Mouse (Mus musculus) induced T-regulatory cell, adult 2 months (primary cell): Measurements from ENCODE around the gene Lrig1.

Experiments used
- DNase-seq: peaks from one replicate; pipeline ENCODE4 v3.0.0-alpha.2; 2012; ENCODE audit warnings: low read depth

Lrig1 gene

DNA sequence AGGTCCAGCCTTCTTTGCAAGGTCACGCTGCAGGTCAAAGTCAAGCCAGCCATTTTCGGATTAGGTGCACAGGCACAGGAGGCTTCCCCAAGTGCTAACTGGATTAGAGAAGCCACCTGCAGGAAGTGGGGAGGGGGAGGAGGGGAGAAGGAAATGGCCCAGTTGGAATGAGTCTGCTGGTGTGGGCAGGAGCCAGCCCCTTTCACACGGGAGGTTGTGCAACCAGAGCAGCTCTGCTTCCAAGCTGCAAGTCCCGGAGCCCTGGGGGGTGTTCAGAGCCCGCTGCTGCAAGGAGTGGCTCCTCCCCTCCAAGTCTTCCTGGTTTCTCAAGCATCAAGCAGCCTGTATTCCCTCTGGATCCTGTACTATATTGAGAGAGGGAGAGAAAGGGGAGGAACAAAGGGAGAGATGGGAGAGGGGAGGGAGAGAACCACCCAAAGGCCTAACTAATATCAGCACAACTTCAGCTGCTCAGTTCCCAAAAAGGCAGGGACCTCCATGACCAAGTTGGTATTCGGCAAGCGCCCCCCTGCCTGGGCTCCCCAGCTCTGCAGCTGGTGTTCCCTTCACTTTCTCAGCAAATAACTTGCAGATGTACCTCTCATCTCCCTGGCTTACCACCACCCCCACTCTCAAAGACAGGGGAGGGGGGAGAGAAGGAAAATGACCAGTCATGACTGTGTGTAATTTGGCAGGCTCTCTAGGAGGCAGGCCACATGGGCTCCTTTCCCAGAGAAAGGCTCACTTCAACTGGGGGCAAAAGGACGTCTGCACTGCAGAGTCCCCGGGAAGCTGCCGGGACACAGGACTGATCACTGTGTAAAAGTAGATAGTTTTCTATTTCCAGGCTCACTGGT is 52.2 kb downstream of the Lrig1 start:
- no peak for DNase-seq

DNA sequence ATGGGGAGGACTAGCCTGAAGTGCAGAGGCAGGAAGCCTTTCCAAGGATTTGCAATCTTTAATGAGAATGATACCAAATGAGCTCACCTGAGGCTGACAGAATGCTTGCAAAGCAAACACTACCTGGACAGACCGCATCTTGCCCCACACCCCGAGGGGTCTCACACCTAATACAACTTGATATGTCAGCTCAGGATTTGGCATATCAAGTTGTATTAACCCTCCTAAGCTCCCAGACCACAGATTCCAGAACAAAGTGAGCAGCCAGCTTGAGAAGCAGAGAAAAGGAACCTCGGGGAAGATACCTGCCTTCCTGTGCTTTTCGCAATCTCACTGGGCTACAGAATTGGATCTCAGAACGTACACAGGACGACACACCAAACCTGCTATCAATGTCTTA is 53.1 kb downstream of the Lrig1 start:
- DNase-seq = no peak

DNA sequence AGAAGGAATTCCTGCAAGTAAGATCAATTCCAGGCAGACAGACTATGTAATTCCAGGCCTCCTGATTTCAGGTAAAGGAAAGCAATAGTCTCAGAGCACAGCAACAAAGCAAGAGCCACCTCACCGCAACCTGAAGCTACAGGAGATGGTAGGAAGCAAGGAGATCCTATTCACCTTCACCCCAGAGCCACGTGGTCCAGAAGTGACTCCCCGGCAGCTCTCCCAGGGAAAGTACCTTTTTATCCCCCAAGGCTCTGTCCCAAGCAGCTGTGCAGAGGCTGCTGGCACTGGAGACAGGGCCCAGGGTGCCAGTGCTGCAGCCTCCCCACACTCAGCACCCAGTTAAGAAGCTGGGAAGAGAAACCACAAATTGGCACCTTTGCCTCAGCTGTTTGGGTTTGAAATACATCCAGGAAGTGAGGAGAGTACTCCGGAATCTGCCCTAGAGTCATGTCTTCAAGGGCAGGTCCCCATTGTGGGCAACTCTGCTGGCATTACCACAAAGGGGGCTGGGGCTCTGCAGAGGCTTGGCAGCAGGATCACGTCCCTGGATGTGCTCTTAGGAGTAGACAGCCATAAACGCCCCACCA is 53.6 kb downstream of the Lrig1 start:
- DNase-seq = no peak

DNA sequence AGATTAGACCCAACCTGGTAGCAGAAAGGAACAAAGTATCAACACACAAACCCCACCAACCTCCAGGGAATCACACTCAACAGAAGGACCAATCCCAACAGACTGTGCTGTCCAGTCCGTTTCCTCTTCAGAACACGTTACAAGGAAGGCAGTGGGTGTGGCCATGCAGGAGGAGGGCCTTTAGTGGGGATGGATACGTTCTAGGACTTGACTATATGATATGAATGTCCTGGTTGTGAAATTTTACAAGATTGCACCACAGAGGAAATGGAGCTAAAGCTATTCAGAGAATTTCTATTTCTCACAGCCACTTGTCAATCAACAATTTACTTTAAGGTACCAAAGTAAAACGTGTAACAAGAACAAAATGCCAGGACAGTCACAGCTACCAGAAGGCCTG is 54.2 kb downstream of the Lrig1 start:
- DNase-seq = no peak

DNA sequence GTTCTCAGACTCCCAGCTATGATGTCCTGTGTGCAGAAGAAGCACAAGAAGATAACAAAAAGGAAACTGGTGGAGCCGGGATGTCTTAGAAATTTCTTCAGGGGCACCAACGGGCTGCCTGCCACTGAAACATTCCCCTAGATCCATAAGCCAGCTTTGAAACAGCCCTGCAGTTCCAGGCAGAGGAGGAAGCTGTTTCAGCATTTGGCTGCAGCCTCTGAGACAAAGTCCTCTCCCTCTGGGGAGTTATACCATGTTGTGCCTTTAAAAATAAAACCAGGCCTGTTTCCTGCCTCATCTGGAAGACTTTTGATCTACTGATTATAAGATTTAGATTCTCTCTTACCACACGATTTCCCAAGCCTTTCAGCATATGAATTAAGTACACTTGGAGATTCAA is 55.3 kb downstream of the Lrig1 start:
- no peak for DNase-seq

DNA sequence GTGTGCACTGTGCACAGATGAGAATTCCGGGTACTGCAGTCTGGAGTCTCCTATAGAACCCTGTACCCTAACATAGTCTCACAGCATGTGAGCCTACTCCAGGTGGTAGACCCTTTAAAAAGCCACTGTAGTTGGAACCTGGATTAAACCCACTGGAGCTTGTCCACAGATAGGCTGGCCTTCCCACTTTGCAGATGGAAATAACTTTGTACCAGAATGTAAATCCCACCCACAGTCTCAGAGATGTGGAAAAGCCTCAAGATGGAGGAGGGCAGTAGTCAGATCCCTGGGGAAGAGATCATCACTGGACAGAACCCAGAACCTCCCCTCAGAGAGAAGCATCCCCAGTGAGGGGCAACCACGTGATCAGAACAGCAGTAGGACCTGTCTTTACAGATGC is 56.0 kb downstream of the Lrig1 start:
- no peak for DNase-seq

DNA sequence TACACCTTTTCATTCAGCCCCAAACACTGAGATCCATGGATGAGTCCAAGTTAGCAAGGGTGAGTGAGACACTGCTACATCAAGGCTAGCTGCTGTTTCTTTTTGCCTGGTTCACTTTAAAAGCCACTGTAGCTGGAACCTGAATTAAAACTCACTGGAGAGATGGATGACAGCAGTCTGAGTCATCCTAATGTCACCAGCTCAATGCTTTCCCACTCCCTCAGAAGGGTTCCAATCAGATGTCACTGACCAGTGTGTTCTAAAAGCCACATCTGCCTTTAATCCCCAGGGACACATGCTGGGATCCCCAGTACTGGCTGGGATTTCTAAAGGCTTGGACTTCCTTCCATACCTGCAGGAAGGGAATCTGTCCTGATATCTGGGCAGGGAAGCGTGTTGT is 57.9 kb downstream of the Lrig1 start:
- DNase-seq = no peak

DNA sequence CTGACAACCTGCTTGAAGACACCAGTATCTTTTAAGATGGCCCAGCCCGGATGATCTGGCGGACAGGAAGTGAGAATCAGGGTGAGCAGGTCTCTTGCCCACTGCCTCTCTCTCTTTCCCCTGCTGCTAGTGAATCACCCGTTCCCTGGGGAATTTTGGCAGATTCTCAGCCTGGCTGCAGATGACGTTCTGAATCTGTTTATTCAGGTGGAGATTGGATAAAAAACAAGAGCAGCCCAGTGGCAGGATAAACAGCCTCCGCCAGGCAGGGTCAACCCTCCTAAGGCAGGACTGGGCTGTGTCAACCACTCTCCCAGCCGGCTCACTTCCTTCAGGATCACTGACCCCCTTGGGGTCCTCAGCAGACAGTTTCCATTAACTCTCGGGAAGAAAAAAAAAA is 59.7 kb downstream of the Lrig1 start:
- no peak for DNase-seq

DNA sequence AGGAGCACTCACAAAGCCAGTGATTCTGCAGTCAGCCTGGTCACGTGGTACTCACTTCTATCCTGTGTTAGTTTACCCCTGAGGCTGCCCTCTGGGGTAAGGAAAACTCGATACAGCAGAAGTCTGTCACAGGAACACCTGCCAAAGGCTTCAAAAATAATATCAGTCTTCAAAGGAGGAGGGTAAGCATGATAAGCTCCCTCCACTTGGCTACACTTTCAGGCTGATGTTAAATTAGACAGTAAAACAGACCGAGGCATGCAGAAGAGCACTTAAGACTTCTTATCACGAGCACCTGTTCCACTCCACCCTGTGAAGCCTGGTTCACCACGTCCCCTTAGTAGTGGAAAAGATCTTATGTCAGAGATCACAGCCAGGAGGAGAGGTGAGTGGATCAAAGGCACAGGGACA is 62.9 kb downstream of the Lrig1 start:
- DNase-seq = no peak

DNA sequence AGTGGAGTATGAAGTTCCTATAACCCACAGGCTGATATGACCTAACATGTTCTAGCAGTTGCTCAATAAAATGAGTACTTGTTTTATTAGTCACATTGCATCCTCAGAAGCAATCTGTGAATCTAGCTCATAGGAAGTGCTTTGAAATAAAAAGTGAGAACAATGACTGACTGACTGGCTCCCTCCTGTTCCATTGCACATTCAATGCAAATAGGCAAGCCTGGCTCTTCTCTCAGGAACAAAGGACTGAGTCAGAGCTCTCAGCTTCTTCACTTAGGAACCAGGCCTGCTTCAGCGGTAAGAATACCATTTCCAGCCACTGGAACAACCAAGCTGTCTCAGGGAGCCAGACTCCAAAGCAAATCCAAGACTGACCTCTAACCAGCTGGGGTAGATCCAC is 64.6 kb downstream of the Lrig1 start:
- no peak for DNase-seq

DNA sequence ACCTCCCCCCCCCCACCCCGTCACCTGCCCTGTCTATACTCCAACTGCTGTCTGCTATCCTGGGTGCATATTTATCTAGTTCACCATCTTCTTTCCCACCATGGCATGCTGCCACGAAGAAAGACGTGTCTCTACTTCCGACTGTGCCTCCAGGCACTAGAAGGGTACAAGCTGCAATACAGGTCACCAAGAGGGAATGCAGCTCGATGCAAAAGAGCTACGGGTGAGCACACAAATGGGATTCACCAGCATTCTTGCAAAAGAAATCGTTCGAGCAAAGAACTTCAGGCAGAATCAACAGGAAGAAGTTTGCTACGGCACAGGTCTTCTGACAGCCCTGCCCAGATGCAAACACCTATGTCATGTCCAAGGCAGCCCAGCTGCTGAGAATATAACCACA is 65.2 kb downstream of the Lrig1 start:
- peak; percentile 38 for DNase-seq

DNA sequence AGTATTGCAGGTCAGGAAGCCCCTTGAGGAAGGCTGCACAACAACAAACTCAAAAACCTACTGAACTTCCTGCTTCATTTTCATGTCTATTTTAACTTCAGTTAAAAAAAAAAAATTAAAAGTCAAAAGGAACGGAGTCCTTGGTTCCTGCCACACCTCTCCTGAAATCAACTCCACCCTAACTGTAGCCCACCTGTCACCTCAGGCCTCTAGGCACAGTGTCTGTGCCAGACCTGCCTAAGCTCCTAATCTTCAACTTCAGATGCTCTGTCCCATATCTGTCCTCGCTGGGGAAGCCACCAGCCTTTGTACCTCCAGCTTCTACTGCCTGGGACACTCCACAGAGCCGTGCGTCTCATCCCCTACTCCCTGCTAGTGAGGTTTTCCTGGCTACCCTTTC is 65.7 kb downstream of the Lrig1 start:
- peak; percentile 30 for DNase-seq

DNA sequence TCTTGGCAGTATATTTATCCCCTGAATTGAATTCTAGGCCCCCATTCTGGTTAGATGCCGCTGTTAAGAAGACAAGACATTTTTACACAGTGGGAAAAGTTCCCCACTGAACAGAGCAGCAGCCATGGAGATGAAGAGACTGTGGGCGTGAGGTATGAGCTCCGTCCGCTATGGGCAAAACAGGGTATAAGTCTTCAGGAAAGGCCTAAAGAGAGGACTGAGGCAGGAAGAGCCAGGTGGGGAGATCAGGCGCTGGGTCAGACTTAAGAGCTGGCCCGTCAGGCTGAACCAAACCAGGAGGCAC is 68.2 kb downstream of the Lrig1 start:
- DNase-seq = no peak

DNA sequence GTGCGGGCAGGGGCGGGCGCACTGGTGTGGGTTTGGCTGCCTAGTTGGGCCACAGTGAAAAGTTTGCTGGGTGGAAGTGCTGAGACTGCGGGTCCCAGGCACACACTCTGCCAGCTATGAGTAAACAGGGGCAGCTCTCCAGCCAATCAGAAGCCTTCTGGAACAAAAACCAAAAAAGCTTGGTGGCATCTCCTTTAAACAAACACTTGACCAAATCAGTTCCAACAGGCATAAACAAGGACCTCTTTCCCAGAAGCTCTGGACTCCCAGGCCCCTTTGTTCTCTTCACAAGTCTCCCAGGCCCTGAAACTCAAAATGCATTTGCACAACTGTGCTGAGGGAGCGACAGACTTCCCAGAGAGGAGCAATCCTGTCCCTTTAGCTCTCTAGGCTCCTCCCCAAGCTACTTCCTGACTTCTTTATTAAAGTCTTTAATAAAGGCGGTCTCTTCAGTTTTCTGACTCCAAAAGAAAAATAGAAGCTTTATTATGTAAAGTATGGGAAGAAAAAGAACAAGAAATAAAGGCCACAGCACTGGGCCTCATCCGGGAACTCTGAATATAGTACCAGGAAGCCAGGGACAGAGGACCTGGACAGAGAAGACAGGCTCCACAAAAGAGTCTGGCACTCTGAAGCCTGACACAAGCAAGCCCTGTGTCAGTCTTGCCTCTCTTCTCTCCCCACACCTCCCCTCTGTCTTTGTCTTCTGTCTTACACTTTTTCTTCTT is 68.7 kb downstream of the Lrig1 start:
- DNase-seq = no peak

DNA sequence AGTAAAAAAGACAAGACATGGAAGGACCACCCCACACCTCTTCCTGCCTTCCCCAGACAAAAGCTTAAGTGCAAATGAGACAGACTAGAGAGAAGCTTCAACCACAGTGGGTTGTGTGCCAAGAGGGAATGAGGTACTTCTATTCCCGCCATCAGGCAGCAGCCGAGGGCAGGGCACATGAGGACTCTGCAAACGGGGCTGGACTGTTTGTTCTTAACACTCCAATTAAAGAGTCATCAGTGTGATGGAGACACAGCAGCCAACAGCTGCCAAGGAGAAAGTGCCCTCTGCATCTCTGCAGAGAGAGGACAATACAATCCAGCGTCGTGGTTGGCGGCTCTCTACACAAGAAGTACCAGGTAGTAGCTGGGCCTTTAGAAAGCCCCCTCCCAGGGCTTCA is 71.2 kb downstream of the Lrig1 start:
- DNase-seq = no peak

DNA sequence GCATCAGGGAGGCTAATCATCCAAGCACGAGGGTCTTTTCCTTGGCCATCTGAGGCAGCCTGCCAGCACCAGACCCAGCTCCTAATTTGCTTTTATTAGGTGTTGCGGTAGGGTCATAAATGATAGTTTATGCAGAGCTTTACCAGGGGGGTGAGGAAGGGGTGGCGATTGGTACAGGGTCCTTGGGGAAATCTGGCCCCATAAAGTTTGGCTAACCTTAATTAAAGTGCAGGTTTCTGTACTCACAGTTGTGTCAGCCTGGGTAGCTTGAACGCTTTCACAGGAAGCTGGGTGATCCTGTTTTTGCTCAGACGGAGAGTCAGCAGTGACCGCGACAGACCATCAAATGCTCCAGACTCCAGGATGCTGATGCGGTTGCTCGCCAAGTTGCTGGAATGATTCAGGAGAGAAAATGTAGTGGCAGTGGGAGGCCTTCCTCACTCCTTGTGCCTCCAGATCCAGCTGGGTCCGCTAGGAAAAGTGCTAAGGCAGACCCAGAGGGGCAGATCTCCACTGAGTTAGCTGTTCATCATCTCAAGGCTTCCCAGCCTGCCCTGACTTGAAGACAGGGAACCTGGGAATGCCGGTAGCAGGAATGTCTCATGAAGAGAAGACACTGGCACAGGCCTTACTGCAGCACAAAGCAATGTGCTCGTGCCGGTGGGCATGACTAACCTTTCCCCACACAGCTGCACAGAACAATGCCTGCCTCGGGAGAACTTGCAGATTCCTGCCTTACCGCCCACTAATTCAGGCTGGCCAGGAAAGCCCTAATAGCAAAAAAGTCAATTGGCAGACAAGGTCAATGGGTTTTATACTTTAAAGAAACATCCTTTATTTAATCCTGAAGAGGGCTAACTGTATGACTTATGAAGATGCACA is 72.0 kb downstream of the Lrig1 start:
- DNase-seq = no peak

DNA sequence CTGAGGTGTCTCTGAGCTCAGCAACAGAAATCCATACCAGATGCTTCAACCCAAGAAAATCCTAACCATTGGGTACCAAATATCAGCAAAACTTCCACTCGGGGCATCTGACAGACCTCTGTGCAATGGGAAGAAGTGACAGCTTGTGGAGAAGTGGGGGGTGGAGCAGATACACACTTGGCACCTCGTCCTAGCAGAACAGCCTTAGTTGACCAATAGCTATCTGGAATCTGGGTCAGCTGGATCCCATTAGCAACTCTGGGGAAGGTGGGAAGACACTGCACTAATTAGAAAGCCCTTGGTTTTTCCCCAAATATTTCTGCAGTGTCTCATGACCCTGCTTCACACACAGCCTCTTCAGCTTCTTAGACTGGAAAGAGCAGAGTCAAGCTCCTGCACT is 73.2 kb downstream of the Lrig1 start:
- DNase-seq = no peak

DNA sequence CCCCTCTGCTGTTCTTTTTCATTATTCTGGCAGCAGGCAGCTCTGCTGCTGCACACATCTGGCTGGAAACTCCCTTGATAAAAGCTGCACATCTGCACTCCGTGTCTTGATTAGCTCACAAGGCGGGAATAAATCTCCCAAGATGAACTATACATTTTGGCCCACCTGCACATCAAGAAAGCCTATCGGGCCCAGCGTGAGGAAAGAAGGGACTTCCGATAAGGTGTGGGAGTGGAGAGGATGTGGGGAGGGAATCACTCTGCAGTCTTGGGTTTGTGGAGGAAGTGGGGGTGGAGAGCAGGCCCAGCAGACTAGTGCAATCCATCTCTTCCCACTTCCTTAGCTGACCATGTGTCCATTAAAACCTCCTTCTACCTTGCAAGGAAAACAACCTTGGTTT is 74.1 kb downstream of the Lrig1 start:
- no peak for DNase-seq

DNA sequence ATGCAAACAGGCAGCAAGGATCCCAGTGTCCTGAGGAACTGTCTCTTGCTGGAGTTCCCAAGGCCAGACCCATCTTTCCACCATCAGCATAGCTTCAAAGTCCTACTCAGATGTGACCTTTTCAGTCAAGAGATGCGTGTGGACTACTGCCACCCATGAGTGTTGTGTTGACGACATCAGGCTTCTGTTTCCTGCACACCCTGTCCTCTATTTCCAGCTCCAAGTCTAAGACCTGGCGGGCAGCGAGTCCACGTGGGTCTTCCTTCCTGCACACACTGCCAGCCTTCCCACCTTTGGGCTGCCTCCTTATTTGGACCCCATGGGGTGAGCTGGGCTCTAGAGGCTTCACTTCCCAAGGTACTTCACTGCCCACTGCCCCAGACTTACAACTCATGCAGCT is 75.4 kb downstream of the Lrig1 start:
- DNase-seq = no peak

DNA sequence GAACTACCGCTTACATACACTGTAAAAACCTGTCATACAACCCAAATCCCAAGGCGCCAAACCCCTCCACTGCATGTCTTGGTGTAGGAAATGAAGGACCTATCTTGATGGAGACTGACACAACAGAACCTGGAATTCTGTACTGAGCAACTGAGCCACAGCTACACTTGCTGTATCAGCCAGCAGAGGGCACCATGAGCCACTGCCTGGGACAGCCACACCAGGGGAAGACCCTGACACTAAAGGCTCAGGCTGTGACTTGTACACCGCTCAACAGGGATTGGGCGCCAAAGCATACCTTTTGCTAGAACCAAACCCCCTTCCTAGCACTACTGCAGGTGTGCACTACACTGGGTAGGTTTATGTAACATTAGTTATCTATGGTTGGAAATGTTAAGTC is 77.0 kb downstream of the Lrig1 start:
- DNase-seq = peak; percentile 60

DNA sequence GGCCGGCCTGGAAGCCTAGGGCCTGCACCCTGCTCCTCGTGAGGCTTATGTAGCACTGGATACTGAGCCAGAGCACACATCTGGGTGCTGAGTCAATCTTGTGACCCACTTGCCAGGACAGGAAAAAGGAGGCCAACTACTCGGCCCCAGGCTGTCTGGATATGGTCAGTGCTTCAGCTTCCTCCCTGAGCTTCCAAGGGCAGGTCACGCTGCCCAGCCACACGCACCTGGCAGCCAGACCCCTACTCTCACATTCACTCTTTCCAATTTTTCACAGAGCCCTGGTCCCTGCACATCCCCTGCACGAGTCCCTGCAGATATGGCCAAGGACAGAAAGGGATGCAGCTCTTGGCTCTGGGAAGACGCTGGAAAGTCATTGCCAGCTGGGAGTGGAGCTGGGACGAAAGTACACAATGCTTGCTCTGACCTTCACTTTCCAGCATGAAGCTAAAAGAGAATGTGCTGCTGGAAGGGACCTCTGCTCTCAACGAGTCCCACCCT is 79.1 kb downstream of the Lrig1 start:
- DNase-seq = no peak

DNA sequence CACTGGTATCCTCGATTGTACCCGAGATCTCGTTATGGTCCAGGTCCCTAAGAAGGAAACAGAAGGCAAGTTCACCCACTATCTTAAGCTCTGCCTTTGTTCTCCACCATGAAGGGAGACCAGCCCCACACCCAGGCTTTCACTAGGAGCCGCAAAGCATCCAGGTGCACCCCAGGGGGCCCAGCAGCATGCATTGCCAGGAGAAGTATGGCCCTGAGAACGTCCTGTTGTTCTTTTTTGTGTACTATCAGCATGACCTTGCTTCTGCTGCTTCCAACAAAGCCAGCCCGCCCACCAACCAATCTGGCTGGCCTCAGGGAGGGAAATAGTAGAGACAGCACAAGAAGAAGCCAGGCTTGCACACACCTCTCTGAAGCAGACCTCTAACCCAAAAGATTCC is 79.7 kb downstream of the Lrig1 start:
- DNase-seq = no peak
